Comparison of ENCODE assay signal across 8 mouse cellular contexts in genomic region chr4:129237843-129238441, GRCm38 (mm10). TPM values are rescaled to one million over a fixed set of nuclear protein-coding genes. Genes with fewer than 3 reads are reported as not detected.
DNase-seq lines count a peak whose midpoint lies in the region; ATAC-seq lines count a peak whose summit lies in the region.

No protein-coding gene starts in this region.

- H3K9me3 ChIP-seq in neural tube, embryonic 15.5 days (replicated peaks), result no peaks in the 10 kb centered on the region

- H3K27me3 ChIP-seq in neural tube, embryonic 15.5 days (replicated peaks), result no peaks in the 10 kb centered on the region

- peaks cover 58% of the 10 kb centered on the region for H3K4me1 ChIP-seq in neural tube, embryonic 15.5 days

- peak overlapping the region; percentile 69 for H3K27ac ChIP-seq in neural tube, embryonic 15.5 days (replicated peaks)

- H3K9ac ChIP-seq in neural tube, embryonic 15.5 days (replicated peaks), result peak overlapping the region; percentile 79

- H3K4me2 ChIP-seq in neural tube, embryonic 15.5 days, result peak overlapping the region; percentile 92

- peak overlapping the region; percentile 69 for H3K4me3 ChIP-seq in neural tube, embryonic 15.5 days (replicated peaks)

- DNase-seq in adrenal gland, postnatal 14 days, result peak; percentile 63
- DNase-seq in adrenal gland, adult 18-20 months (ENCODE audit: low spot score in 2 of 2), result no peak
- DNase-seq in right cerebral cortex, postnatal 14 days, result peak; percentile 42
- DNase-seq in right cerebral cortex, postnatal 25 days, result no peak
- peak; percentile 74 to 84 for DNase-seq in kidney, postnatal 4 days
- no peak for DNase-seq in urinary bladder, postnatal 25 days (ENCODE audit: low spot score)
- DNase-seq in adrenal gland, adult 2 months, result no peak

- 0 out of 2 replicates have a peak, but pooled peaks have one; percentile 15 for ATAC-seq in neural tube, embryonic 15.5 days (ENCODE audit: low FRiP score)

- WGBS in neural tube, embryonic 15.5 days, result 8% methylated on average over 21 of the region's 21 CpGs

- no peaks in the 10 kb centered on the region for H3K36me3 ChIP-seq in neural tube, embryonic 15.5 days

RNA-seq across cellular contexts. Expression of gene C77080, which starts 23.3 kb away (rescaled TPM):
- total RNA-seq in adrenal gland, postnatal 14 days (2021), result 14.5 and 16.5 TPM in 2 replicates
- total RNA-seq in adrenal gland, adult 18-20 months (2021), result 10 to 100 TPM; 18.1 to 22.1 TPM
- polyA plus RNA-seq in neural tube, embryonic 15.5 days (2015; fragmentation: Nextera tagmentation; extraction: Ambion mirVana), result 6.0 and 6.9 TPM in 2 replicates
- total RNA-seq in adrenal gland, adult 2 months (2021), result 10 to 100 TPM; 15.5 to 30.5 TPM
- polyA plus RNA-seq in adrenal gland, adult 2 months (2012; rRNA removed), result 20.4 and 21.3 TPM in 2 replicates

RNA-seq across cellular contexts. Expression of gene Yars, which starts 48.4 kb away (rescaled TPM):
- 72.1 and 85.5 TPM in 2 replicates for total RNA-seq in adrenal gland, postnatal 14 days (2021)
- 10 to 100 TPM; 77.3 to 77.4 TPM for total RNA-seq in adrenal gland, adult 18-20 months (2021)
- polyA plus RNA-seq in neural tube, embryonic 15.5 days (2015; fragmentation: Nextera tagmentation; extraction: Ambion mirVana), result 109 and 111 TPM in 2 replicates
- 10 to 100 TPM; 84.8 to 98.6 TPM for total RNA-seq in adrenal gland, adult 2 months (2021)
- polyA plus RNA-seq in adrenal gland, adult 2 months (2012; rRNA removed), result 7.2 and 11.2 TPM in 2 replicates

RNA-seq across cellular contexts. Expression of gene S100pbp, which starts 48.4 kb away (rescaled TPM):
- 24.5 and 30.0 TPM in 2 replicates for total RNA-seq in adrenal gland, postnatal 14 days (2021)
- total RNA-seq in adrenal gland, adult 18-20 months (2021), result 10 to 100 TPM; 17.6 to 19.9 TPM
- polyA plus RNA-seq in neural tube, embryonic 15.5 days (2015; fragmentation: Nextera tagmentation; extraction: Ambion mirVana), result 16.7 TPM in 2 replicates
- total RNA-seq in adrenal gland, adult 2 months (2021), result 10 to 100 TPM; 21.1 to 21.4 TPM
- polyA plus RNA-seq in adrenal gland, adult 2 months (2012; rRNA removed), result 6.4 and 7.5 TPM in 2 replicates

RNA-seq across cellular contexts. Expression of gene Sync, which starts 49.5 kb away (rescaled TPM):
- 1.7 and 2.5 TPM in 2 replicates for total RNA-seq in adrenal gland, postnatal 14 days (2021)
- total RNA-seq in adrenal gland, adult 18-20 months (2021), result 1 to 10 TPM in 1 of 2 experiments, under 1 TPM in 1; 0.76 to 1.5 TPM
- polyA plus RNA-seq in neural tube, embryonic 15.5 days (2015; fragmentation: Nextera tagmentation; extraction: Ambion mirVana), result 2.7 and 2.9 TPM in 2 replicates
- under 1 TPM; 0.66 to 0.97 TPM for total RNA-seq in adrenal gland, adult 2 months (2021)
- 0.11 and 0.32 TPM in 2 replicates for polyA plus RNA-seq in adrenal gland, adult 2 months (2012; rRNA removed)

Comparison
In these comparisons a context has a peak if more than half of its experiments do, and no peak if none do; other contexts are left out.
1. DNase-seq: peak in adrenal gland, postnatal 14 days (single experiment), right cerebral cortex, postnatal 14 days (single experiment) and kidney, postnatal 4 days (2 of 2); none in adrenal gland, adult 18-20 months (0 of 2), right cerebral cortex, postnatal 25 days (single experiment), urinary bladder, postnatal 25 days (single experiment) and adrenal gland, adult 2 months (single experiment).